Mouse (Mus musculus) ES-E14 (cell line): ENCODE measurements around the gene Grin1. TPM values are rescaled to one million over a fixed set of nuclear protein-coding genes. Genes with fewer than 3 reads are reported as not detected.
A peak's percentile ranks its signal among the peaks of the same experiment; 100 is the strongest.

Experiments
- DNase-seq: peaks from one replicate; pipeline ENCODE4 v3.0.0-alpha.2; 2013; ENCODE audit warnings: low read depth, low spot score
- H3K27ac ChIP-seq: 2 replicates; pipeline ENCODE4 v1.5.1; 2012; ENCODE audit warnings: low read depth, mild to moderate bottlenecking, low read length, moderate library complexity, mixed read lengths; ENCODE audit not compliant: poor library complexity, insufficient read depth, severe bottlenecking
- H3K36me3 ChIP-seq: 2 replicates; pipeline ENCODE4 v1.6.1; 2012; ENCODE audit warnings: mild to moderate bottlenecking, low read length, moderate library complexity, mixed read lengths; ENCODE audit not compliant: control insufficient read depth, poor library complexity, insufficient read depth, severe bottlenecking
- H3K4me1 ChIP-seq, 2 experiments: fragments of 150-350 bp in 1 of 2; sonication (generic) in 1 of 2; 2 replicates each; pipeline ENCODE4 v1.6.1; 2012; ENCODE audit warnings: low read length in 2 of 2, mild to moderate bottlenecking in 1 of 2, mixed read lengths in 1 of 2; ENCODE audit not compliant: control insufficient read depth in 2 of 2, insufficient read depth in 2 of 2, poor library complexity in 1 of 2
- H3K4me3 ChIP-seq, 2 experiments: fragments of 150-350 bp in 1 of 2; sonication (generic) in 1 of 2; 2 replicates each; pipeline ENCODE4 v1.5.1; 2012; ENCODE audit warnings: low read length in 2 of 2, low read depth in 1 of 2, mild to moderate bottlenecking in 1 of 2, mixed read lengths in 1 of 2; ENCODE audit not compliant: insufficient read depth in 1 of 2, poor library complexity in 1 of 2, severe bottlenecking in 1 of 2
- H3K9ac ChIP-seq: 2 replicates; pipeline ENCODE4 v1.6.1; 2012; ENCODE audit warnings: low read depth, mild to moderate bottlenecking, low read length, mixed read lengths; ENCODE audit not compliant: poor library complexity, insufficient read depth, severe bottlenecking
- H3K9me3 ChIP-seq: fragments of 150-350 bp; sonication (generic); 2 replicates; pipeline ENCODE4 v1.6.1; 2012; ENCODE audit warnings: low read depth, mild to moderate bottlenecking, low read length; ENCODE audit not compliant: control insufficient read depth, insufficient read depth
- CHD2 ChIP-seq: IDR thresholded peaks from 2 replicates; pipeline ENCODE4 v1.6.1; 2014; ENCODE audit warnings: mild to moderate bottlenecking, low read depth, low read length, inconsistent platforms
- HCFC1 ChIP-seq: IDR thresholded peaks from 2 replicates; pipeline ENCODE4 v1.6.1; 2012; ENCODE audit warnings: low read length, inconsistent platforms, borderline replicate concordance; ENCODE audit not compliant: insufficient read depth
- MAFK ChIP-seq: IDR thresholded peaks from 2 replicates; pipeline ENCODE4 v1.6.1; 2014; ENCODE audit warnings: mild to moderate bottlenecking, low read depth, low read length, inconsistent platforms; ENCODE audit not compliant: insufficient read depth
- ZC3H11A ChIP-seq: IDR thresholded peaks from 2 replicates; pipeline ENCODE4 v1.6.1; 2012; ENCODE audit warnings: low read depth, mild to moderate bottlenecking, inconsistent platforms, low read length, borderline replicate concordance
- ZNF384 ChIP-seq: IDR thresholded peaks from 2 replicates; pipeline ENCODE4 v1.6.1; 2012; ENCODE audit warnings: low read depth, low read length, inconsistent platforms
- in situ Hi-C, 2 experiments: fragments of 600-800 bp; cut with MboI; formaldehyde crosslinking; loops; one replicate each; pipeline ENCODE4 v1.15.1; 2025; ENCODE audit warnings: low sequenced_read_pairs in 2 of 2, inconsistent platforms in 1 of 2; ENCODE audit not compliant: unreplicated experiment in 2 of 2
- total RNA-seq: library from RNA; depleted of rRNA; stranded (reverse); fragments of 300-350 nt; gene quantifications from 2 replicates; pipeline ENCODE4 v1.2.3, GENCODE M21; 2012

The Grin1 gene
- total RNA-seq, 1 experiment: 2.5 TPM

- Histone ChIP-seq H3K9ac (no peak overlapping the region), H3K9me3 (no peaks in the 10 kb centered on the region), H3K36me3 (peaks cover 17% of the 10 kb centered on the region; the same call in 1 of the 2 replicates), H3K4me3 (no peak overlapping the region), H3K27ac (no peak overlapping the region), H3K4me1 (peaks cover 0 to 9% of the 10 kb centered on the region in 2 experiments; a peak in 1 of 4 replicates)
- in situ Hi-C loops: no loop called here
- no peak for DNase-seq
- no peak for TF ChIP-seq ZC3H11A
- no peak for TF ChIP-seq CHD2
- no peak for TF ChIP-seq MAFK
- no peak for TF ChIP-seq ZNF384
- no peak for TF ChIP-seq HCFC1
These were observed 31.9 kb downstream of the Grin1 start for GRCm38 (mm10) chr2:25286837-25287636.

- Histone ChIP-seq H3K36me3 (peaks cover 17% of the 10 kb centered on the region; the same call in 1 of the 2 replicates), H3K27ac (no peak overlapping the region)
- in situ Hi-C loops: no loop called here
These were observed 32.7 kb downstream of the Grin1 start for GRCm38 (mm10) chr2:25286314-25286713.

GRCm38 (mm10) chr2:25285551-25285950 is 33.4 kb downstream of the Grin1 start:
- Histone ChIP-seq H3K9ac (no peak overlapping the region), H3K27ac (no peak overlapping the region), H3K9me3 (no peaks in the 10 kb centered on the region), H3K4me3 (no peak overlapping the region), H3K4me1 (peaks cover 0 to 6% of the 10 kb centered on the region in 2 experiments; a peak in 1 of 4 replicates), H3K36me3 (peaks cover 20% of the 10 kb centered on the region)
- no peak for DNase-seq
- TF ChIP-seq ZNF384 (no peak), MAFK (no peak), ZC3H11A (no peak), CHD2 (no peak), HCFC1 (no peak)
- in situ Hi-C loops: no loop called here

More at GRCm38 (mm10) chr2:25286314-25286713, 32.7 kb downstream of the Grin1 start:
- Histone ChIP-seq H3K9me3 (no peaks in the 10 kb centered on the region), H3K4me1 (peaks cover 0 to 8% of the 10 kb centered on the region in 2 experiments; a peak in 1 of 4 replicates), H3K4me3 (no peak overlapping the region), H3K9ac (no peak overlapping the region)
- TF ChIP-seq ZC3H11A (no peak), HCFC1 (no peak), MAFK (no peak), ZNF384 (no peak), CHD2 (no peak)
- DNase-seq: no peak

- no peak overlapping the region for H3K4me3 ChIP-seq
- H3K36me3 ChIP-seq: peaks cover 46% of the 10 kb centered on the region
- no peak overlapping the region for H3K27ac ChIP-seq
- H3K9ac ChIP-seq: no peak overlapping the region
- TF ChIP-seq ZC3H11A (peak; percentile 43), HCFC1 (no peak)
- in situ Hi-C loops: no loop called here
- peak; percentile 95 for DNase-seq
- no peaks in the 10 kb centered on the region for H3K9me3 ChIP-seq
- H3K4me1 ChIP-seq: no peaks in the 10 kb centered on the region
These were observed 39.8 kb downstream of the Grin1 start for GRCm38 (mm10) chr2:25278928-25279882.
